Mouse (Mus musculus): ENCODE data around the gene Gnb1l. TPM values are rescaled to one million over a fixed set of nuclear protein-coding genes. Genes with fewer than 3 reads are reported as not detected.

The Gnb1l gene
- polyA plus RNA-seq, 1 experiment from 2014 or later, result 12.6 TPM

GRCm38 (mm10) chr16:18577599-18578160 lies 79.2 kb downstream of the Gnb1l start:
- Histone ChIP-seq H3K4me1 (replicated peaks; ENCODE audit: control insufficient read depth, insufficient read depth, low read length) (0 out of 2 replicates have a peak, but pooled peaks cover 4% of the 10 kb centered on the region), H3K27ac (ENCODE audit: low read depth, low read length) (no peak overlapping the region), H3K9ac (ENCODE audit: low read depth, low read length) (no peak overlapping the region), H3K4me2 (replicated peaks; ENCODE audit: low read depth) (no peak overlapping the region), H3K27me3 (replicated peaks; ENCODE audit: control insufficient read depth, insufficient read depth, low read length) (peaks cover 33% of the 10 kb centered on the region), H3K9me3 (ENCODE audit: control insufficient read depth) (no peaks in the 10 kb centered on the region), H3K36me3 (ENCODE audit: control insufficient read depth, insufficient read depth) (no peaks in the 10 kb centered on the region; the same call in 1 of the 2 replicates), H3K4me3 (ENCODE audit: low read depth, low read length) (no peak overlapping the region)
- TF ChIP-seq CTCF (IDR thresholded peaks at IDR 0.05; ENCODE audit: low read depth), result no peak
- WGBS, result 40% methylated on average over 5 of the region's 5 CpGs
- ATAC-seq, result no peak

DNA sequence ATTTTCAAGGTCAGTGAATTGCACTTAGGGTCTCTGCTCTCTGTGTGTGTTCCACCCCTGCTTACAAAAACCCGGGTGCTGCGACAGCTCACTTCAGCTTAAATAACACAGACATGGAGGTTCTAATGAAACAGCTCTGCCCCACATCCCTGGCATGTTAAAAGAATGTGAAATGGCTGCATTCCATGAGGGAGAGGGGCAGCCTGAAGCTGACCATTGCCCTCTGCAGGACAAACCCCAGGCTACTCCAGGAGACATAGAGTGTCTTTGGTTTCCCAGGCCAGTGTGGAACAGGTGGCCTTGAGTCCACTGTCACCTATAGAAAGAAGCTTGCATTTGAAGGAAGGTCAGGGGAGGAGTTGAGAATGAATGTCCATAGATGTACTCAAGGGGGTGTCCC lies 81.9 kb downstream of the Gnb1l start:
- Histone ChIP-seq H3K36me3 (ENCODE audit: control insufficient read depth, insufficient read depth) (no peaks in the 10 kb centered on the region; the same call in 1 of the 2 replicates), H3K27me3 (replicated peaks; ENCODE audit: control insufficient read depth, insufficient read depth, low read length) (peaks cover 60% of the 10 kb centered on the region), H3K9ac (ENCODE audit: low read depth, low read length) (no peak overlapping the region), H3K4me3 (ENCODE audit: low read depth, low read length) (no peak overlapping the region), H3K4me1 (replicated peaks; ENCODE audit: control insufficient read depth, insufficient read depth, low read length) (0 out of 2 replicates have a peak, but pooled peaks cover 4% of the 10 kb centered on the region), H3K9me3 (ENCODE audit: control insufficient read depth) (no peaks in the 10 kb centered on the region), H3K27ac (ENCODE audit: low read depth, low read length) (no peak overlapping the region), H3K4me2 (replicated peaks; ENCODE audit: low read depth) (no peak overlapping the region)
- no peak for ATAC-seq
- WGBS, result 27% methylated on average over 2 of the region's 2 CpGs
- TF ChIP-seq CTCF (IDR thresholded peaks at IDR 0.05; ENCODE audit: low read depth), result peak; percentile 41

DNA sequence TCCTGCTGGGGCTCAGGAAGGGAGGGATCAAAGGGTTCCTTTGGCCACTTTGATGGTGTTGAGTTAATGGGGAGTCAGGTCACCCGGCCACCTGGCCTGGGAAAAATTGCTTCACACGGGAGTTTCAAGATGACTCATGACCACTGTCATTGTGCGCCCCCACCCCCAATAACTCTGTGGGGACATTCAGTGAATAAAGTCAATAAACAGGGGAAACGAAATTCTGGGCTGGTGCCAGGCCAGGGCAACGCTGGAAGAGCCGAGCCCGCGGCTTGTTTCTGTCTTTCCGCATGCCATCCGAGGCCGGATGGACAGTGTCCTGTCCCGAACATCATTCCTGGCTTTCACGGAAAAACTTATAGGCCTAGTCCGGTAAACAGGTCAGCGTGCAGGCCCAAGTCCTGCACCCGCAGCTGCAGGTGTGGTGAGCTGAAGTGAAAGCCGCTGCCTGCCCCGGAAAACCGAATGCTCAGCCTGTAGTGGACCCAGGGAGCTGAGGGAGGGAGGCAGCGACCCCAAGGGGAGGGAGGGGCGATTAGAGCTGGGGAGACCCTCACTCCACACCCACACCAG lies 82.6 kb downstream of the Gnb1l start:
- H3K4me2 ChIP-seq (replicated peaks; ENCODE audit: low read depth), result peak overlapping the region; percentile 68
- peak overlapping the region; percentile 45 for H3K4me3 ChIP-seq (ENCODE audit: low read depth, low read length)
- peaks cover 68% of the 10 kb centered on the region for H3K27me3 ChIP-seq (replicated peaks; ENCODE audit: control insufficient read depth, insufficient read depth, low read length)
- H3K9ac ChIP-seq (ENCODE audit: low read depth, low read length), result no peak overlapping the region
- no peaks in the 10 kb centered on the region for H3K9me3 ChIP-seq (ENCODE audit: control insufficient read depth)
- no peaks in the 10 kb centered on the region; the same call in 1 of the 2 replicates for H3K36me3 ChIP-seq (ENCODE audit: control insufficient read depth, insufficient read depth)
- no peak for ATAC-seq
- 13% methylated on average over 21 of the region's 21 CpGs for WGBS
- H3K4me1 ChIP-seq (replicated peaks; ENCODE audit: control insufficient read depth, insufficient read depth, low read length), result 0 out of 2 replicates have a peak, but pooled peaks cover 4% of the 10 kb centered on the region
- no peak for TF ChIP-seq CTCF (IDR thresholded peaks at IDR 0.05; ENCODE audit: low read depth)
- H3K27ac ChIP-seq (ENCODE audit: low read depth, low read length), result no peak overlapping the region

DNA sequence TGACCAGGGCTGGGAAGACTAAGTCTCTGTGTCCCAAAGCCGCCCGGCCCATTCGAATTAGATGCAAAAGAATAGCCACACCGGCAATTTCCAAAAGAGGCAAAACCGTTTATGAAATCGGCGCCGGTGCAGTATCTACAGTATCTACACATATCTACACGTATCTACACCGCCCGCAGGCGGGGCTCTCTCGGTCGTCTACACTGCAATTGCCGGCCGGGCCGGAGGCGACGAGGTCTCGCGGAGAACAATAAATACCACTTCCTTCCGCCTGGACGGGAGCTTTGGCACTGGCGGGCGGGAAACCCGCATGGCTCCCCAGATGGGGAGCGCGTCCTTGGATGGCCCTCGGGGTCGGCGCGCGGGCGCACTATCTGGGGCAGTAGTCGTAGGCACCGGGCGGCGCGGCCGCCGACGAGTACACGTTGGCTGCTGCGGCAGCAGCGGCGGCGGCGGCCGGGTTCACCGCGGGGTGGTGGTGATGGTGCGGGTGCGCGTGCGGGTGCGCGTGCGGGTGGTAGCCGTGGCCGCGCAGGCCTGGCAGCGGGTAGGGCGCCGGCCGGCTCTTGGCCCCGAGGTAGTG lies 83.2 kb downstream of the Gnb1l start:
- 1% methylated on average over 65 of the region's 66 CpGs for WGBS
- Histone ChIP-seq H3K4me1 (replicated peaks; ENCODE audit: control insufficient read depth, insufficient read depth, low read length) (0 out of 2 replicates have a peak, but pooled peaks cover 4% of the 10 kb centered on the region), H3K4me2 (replicated peaks; ENCODE audit: low read depth) (peak overlapping the region; percentile 68), H3K9me3 (ENCODE audit: control insufficient read depth) (no peaks in the 10 kb centered on the region), H3K27me3 (replicated peaks; ENCODE audit: control insufficient read depth, insufficient read depth, low read length) (peaks cover 73% of the 10 kb centered on the region), H3K36me3 (ENCODE audit: control insufficient read depth, insufficient read depth) (no peaks in the 10 kb centered on the region; the same call in 1 of the 2 replicates), H3K9ac (ENCODE audit: low read depth, low read length) (no peak overlapping the region), H3K4me3 (ENCODE audit: low read depth, low read length) (peak overlapping the region; percentile 45), H3K27ac (ENCODE audit: low read depth, low read length) (no peak overlapping the region)
- no peak for ATAC-seq
- TF ChIP-seq CTCF (IDR thresholded peaks at IDR 0.05; ENCODE audit: low read depth), result no peak

GRCm38 (mm10) chr16:18582426-18583148 lies 84.1 kb downstream of the Gnb1l start:
- Histone ChIP-seq H3K27ac (ENCODE audit: low read depth, low read length) (no peak overlapping the region), H3K9me3 (ENCODE audit: control insufficient read depth) (no peaks in the 10 kb centered on the region), H3K4me1 (replicated peaks; ENCODE audit: control insufficient read depth, insufficient read depth, low read length) (0 out of 2 replicates have a peak, but pooled peaks cover 4% of the 10 kb centered on the region), H3K27me3 (replicated peaks; ENCODE audit: control insufficient read depth, insufficient read depth, low read length) (peaks cover 82% of the 10 kb centered on the region), H3K36me3 (ENCODE audit: control insufficient read depth, insufficient read depth) (no peaks in the 10 kb centered on the region; the same call in 1 of the 2 replicates), H3K4me2 (replicated peaks; ENCODE audit: low read depth) (peak overlapping the region; percentile 68), H3K4me3 (ENCODE audit: low read depth, low read length) (peak overlapping the region; percentile 45), H3K9ac (ENCODE audit: low read depth, low read length) (no peak overlapping the region)
- no peak for ATAC-seq
- no peak for TF ChIP-seq CTCF (IDR thresholded peaks at IDR 0.05; ENCODE audit: low read depth)
- 3% methylated on average over 47 of the region's 67 CpGs for WGBS

DNA sequence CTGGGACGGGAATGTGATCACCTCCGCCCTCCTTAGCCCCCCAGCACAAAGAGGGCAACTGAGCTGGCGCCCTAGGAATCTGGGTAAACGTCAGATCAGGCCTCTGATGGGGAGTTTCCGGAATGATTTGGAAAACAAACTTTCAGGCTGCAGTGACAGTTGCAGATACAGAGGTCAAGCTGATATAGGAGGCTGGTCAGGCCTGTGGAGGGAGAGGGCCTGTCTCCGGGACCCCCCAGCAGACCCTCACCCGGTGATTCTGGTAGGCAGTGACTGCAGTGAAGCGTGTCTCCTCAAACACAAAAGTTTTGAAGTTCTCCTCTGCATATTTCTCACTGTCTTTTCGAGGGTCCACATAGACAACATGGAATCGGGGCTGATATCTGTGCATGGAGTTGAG lies 84.7 kb downstream of the Gnb1l start:
- Histone ChIP-seq H3K9ac (ENCODE audit: low read depth, low read length) (no peak overlapping the region), H3K36me3 (ENCODE audit: control insufficient read depth, insufficient read depth) (no peaks in the 10 kb centered on the region; the same call in 1 of the 2 replicates), H3K9me3 (ENCODE audit: control insufficient read depth) (no peaks in the 10 kb centered on the region), H3K4me2 (replicated peaks; ENCODE audit: low read depth) (no peak overlapping the region), H3K4me1 (replicated peaks; ENCODE audit: control insufficient read depth, insufficient read depth, low read length) (peaks cover 4% of the 10 kb centered on the region; the same call in 1 of the 2 replicates), H3K4me3 (ENCODE audit: low read depth, low read length) (no peak overlapping the region), H3K27me3 (replicated peaks; ENCODE audit: control insufficient read depth, insufficient read depth, low read length) (peaks cover 88% of the 10 kb centered on the region), H3K27ac (ENCODE audit: low read depth, low read length) (no peak overlapping the region)
- 44% methylated on average over 10 of the region's 10 CpGs for WGBS
- TF ChIP-seq CTCF (IDR thresholded peaks at IDR 0.05; ENCODE audit: low read depth), result no peak
- ATAC-seq, result no peak

Data from intestine, postnatal 0 days (tissue).